Mouse (Mus musculus) lung, postnatal 10 days (tissue): ENCODE measurements around the gene Olfr71.

Source experiments
- DNase-seq: peaks from one replicate; pipeline ENCODE4 v3.0.0; 2021

Gene Olfr71

GRCm38 (mm10) chr4:43709869-43710268 is at the start of gene Olfr71:
TSS of gene Olfr71 (minus strand) at chr4:43710255.
- DNase-seq: peak; percentile 64

- no peak for DNase-seq
Observed at GRCm38 (mm10) chr4:43757213-43757612, 47.2 kb upstream of the Olfr71 start.

DNA sequence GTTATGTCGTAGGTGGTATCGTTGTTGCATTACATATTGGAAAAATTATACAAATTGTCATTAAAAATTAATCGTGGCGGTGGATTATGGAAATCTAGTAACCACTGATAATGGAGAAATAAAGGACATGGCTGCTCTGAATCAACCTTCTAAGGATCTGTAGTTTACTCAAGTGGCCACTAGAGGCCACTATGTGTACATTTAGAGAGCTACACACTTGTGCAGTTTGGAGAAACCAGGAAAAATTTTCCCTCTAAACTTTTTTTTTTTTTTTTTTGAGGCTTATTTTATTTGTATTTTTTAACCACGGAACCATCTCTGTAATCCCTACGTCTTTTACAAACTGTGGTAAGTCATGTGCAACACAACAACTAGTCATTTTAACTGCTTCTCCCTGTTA is 35.1 kb upstream of the Olfr71 start:
- peak; percentile 60 for DNase-seq

- peak; percentile 52 for DNase-seq
Observed at GRCm38 (mm10) chr4:43743099-43743498, 33.0 kb upstream of the Olfr71 start.

- no peak for DNase-seq
Observed at GRCm38 (mm10) chr4:43742637-43743036, 32.6 kb upstream of the Olfr71 start.

- no peak for DNase-seq
Observed at GRCm38 (mm10) chr4:43741526-43741925, 31.5 kb upstream of the Olfr71 start.

- no peak for DNase-seq
Observed at GRCm38 (mm10) chr4:43738989-43739674, 29.1 kb upstream of the Olfr71 start.

DNA sequence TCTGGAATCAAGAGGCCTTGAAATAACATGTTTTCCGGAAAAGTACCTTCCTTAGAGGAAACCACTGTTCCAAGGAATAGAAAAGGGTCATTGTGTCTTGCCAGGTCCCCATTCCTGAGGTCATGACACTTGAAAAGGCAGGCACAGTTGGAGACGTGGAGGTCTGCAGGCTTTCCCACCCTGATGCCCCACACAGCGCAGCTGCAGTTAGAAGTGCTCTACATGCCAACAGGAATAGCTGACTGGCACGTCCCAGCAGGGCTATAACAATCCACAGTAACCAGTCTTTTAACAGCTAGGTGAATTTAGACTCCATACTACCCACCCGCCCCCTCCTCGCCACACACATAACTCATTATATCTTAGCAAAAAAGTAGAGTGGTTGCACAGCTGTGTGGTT is 27.1 kb upstream of the Olfr71 start:
- no peak for DNase-seq

GRCm38 (mm10) chr4:43733186-43733585 is 23.1 kb upstream of the Olfr71 start:
- no peak for DNase-seq

GRCm38 (mm10) chr4:43732171-43732570 is 22.1 kb upstream of the Olfr71 start:
- DNase-seq: no peak

GRCm38 (mm10) chr4:43730750-43731297 is 20.8 kb upstream of the Olfr71 start:
- DNase-seq: no peak

- peak; percentile 81 for DNase-seq
Observed at GRCm38 (mm10) chr4:43729794-43730550, 19.9 kb upstream of the Olfr71 start, which contains the start of gene Spaar. TSS of gene Spaar (plus strand) at chr4:43730034.

DNA sequence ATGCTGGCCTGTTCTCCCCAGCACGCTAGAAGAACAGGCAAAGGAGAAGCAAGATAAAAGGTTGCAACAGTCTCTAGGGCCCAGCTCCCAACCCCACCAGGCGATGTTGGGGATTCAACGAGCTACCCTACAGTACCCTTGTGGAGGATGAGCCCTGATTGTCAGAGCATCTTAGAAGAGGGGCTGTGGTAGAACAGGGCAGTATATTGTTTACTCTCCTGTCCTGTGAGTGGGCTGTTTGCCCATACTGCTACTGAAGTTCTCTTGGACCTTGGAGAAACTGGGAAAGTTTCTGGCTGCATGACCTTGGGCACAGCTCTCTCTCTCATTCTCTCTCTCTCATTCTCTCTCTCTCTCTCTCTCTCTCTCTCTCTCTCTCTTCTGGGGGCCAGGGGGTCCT is 19.1 kb upstream of the Olfr71 start:
- no peak for DNase-seq

DNA sequence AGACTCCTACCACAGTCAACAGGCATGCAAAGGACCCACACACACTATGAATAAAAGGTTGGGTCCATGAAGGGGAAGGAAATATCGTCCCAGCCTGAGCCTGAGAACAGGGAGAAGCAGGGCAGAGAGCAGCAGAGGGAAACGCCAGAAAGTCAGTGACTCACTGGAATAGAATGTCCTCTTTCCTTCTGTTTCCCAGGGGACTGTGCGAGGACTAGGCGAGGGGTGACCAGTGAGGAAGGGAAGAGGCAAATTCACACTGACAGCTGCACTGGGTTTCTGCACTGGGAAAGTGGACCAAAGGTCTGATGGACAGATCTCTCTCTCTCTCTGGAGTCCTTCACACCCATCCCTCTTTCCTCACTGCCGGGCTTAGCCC is 18.5 kb upstream of the Olfr71 start:
- DNase-seq: peak; percentile 86

DNA sequence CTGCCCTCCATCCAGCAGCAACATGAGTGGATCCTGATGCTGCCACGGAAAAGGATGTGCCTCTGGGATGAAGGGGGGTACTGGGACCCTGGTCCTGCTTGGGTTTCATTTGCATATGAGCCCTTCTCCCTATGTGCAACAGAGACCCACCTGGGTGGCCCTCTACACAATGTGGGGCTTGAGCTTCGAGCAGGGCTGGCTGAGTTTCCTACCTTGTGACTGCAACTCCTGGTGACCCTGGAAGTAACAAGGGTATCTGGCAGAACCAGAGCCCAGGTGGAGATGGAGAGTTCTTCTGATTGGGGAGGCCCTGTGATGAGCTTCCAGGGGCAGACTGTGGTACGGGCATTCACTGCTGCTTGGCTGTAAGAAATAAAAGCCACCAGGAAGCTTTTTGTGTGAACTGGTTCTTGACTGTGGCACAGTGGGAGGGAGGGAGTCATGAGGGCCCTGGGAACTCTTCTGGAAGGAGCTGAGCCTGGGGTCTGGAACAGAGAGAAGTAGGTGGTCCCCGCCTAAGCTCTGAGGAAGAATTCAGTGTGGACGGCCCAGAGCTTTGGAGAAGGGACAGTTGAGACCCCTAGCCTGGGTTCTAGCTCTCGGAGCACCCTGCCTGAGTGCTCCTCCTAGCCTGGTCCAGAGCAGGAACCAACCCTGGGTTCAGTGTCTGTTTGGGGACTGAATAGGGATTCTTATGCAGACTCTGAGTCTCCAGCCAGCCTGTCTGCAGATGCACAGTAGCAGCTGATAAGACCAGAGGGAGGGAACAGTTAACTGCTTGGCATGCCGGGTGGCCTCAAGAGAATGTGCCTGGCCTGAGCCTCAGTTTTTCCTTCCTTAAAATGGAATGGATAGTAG is 17.9 kb upstream of the Olfr71 start:
- no peak for DNase-seq

- DNase-seq: peak; percentile 96
Observed at GRCm38 (mm10) chr4:43726995-43727394, 16.9 kb upstream of the Olfr71 start, which contains the start of gene Hrct1. TSS of gene Hrct1 (plus strand) at chr4:43727188.

DNA sequence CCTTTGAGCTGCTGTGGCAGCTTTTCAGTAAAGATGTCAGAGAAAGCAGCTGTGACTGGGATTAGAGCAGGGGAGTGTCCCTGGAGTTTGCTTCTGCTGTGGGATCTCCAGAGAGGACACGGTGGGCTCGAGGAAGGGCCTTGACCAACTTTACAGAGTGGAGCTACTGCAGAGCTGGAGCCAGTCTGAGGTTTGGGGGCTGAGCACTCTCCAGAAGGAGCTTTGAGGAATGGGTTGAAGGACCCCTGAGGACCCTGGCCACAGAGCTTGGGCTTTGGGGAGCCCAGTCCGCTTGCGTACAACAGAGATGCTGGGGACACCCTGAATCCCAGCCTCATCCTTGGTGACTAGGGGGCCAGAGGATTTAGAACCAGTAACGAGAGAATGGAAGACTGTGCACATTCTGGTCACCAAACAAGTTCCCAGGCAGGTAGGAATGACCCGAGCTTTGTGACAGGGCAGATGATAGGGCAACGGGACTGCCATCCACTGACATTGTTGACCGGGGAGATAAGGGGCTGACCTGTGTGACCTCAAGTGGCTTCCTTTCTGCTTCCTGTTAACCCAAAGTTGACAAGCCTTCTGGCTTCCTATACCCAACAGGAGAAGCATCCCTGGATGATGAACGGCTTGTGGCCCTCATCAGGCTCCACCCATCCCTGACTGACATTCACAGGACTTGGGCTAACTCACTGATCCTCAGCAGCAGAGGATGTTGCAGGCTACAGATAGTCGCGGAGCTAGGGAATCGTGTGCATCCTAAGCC is 16.4 kb upstream of the Olfr71 start:
- peak; percentile 44 for DNase-seq

- DNase-seq: peak; percentile 82
Observed at GRCm38 (mm10) chr4:43724764-43725163, 14.7 kb upstream of the Olfr71 start.

GRCm38 (mm10) chr4:43722191-43722590 is 12.1 kb upstream of the Olfr71 start:
- no peak for DNase-seq

DNA sequence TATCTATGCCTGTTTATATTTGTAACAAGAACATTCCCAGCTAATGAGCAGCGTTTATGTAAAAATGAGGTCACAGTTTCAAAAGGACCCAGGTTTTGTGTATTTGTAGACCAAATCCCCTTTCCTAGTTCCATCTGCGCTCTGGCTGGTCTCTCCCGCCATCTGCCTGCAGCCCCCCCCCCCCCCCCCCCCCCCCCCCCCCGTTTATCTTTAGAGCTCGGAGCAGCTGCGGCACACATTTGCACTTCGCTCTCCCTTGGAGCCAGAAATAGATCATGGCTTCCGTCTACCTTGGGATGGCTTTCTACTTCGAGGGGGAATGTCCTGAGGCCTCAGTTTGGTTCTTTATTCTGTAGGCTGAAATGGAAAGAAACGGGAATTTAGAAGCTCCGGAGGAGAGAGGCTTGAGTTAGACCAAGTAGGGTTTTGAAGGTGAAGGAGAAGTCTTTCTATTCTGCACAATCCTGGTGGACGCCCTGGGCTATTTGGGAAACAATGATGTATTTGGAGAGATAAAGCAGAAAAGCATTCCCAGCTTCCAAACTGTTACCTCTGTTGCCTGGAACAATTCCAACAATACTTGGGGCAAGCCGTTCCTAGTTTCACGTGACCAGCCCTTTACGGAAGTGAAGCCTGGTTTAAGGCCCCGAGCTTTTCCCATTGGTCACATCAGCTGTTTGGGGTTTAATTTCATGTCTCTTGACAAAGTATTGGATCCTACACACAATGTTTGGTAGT is 10.6 kb upstream of the Olfr71 start:
- DNase-seq: no peak

GRCm38 (mm10) chr4:43713652-43714219 is 3.7 kb upstream of the Olfr71 start:
- no peak for DNase-seq
